Mouse (Mus musculus): ENCODE measurements at regions not wholly inside any gene's neighbourhood (a gene's known extent, or its start where the extent isn't known, plus 50 kb on each side); places are given as distances from the start of the nearest gene placed in this dataset.

- WGBS = 78% methylated on average over 3 of the region's 3 CpGs
- Histone ChIP-seq H3K4me2 (no peak overlapping the region), H3K4me1 (no peaks in the 10 kb centered on the region), H3K27me3 (no peaks in the 10 kb centered on the region), H3K9ac (no peak overlapping the region), H3K9me3 (no peaks in the 10 kb centered on the region), H3K27ac (no peak overlapping the region), H3K36me3 (no peaks in the 10 kb centered on the region), H3K4me3 (no peak overlapping the region)
- no peak for ATAC-seq (ENCODE audit: insufficient number of reproducible peaks, insufficient read depth, low FRiP score, low TSS enrichment, low read depth)
Observed at GRCm38 (mm10) chr9:91959076-91959475, 233.7 kb upstream of the Plscr5 start.

DNA sequence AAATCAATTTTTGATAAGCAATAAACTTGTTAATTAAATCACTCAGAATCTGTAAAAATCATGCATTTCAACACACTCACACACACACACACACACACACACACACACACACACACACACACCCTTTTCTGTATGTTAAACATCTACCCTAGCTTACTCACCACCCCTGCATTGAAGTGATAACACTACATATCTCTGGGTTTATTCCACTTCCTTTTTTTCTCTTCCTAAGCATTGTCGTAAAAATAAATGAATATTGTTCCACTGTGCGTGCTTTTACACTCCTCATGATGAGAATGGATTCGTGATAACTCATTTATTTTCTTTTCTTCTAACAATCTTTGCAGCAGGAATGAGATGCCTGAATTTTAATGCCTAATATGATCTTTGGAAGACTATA is 234.3 kb upstream of the Plscr5 start:
- ATAC-seq (ENCODE audit: insufficient number of reproducible peaks, insufficient read depth, low FRiP score, low TSS enrichment, low read depth) = no peak
- Histone ChIP-seq H3K4me3 (no peak overlapping the region), H3K27ac (no peak overlapping the region), H3K9me3 (no peaks in the 10 kb centered on the region), H3K4me1 (no peaks in the 10 kb centered on the region), H3K36me3 (no peaks in the 10 kb centered on the region), H3K27me3 (no peaks in the 10 kb centered on the region), H3K9ac (no peak overlapping the region), H3K4me2 (no peak overlapping the region)
- 75% methylated on average over 3 of the region's 3 CpGs for WGBS

GRCm38 (mm10) chr9:91957061-91957460 is 235.7 kb upstream of the Plscr5 start:
- 91% methylated on average over 3 of the region's 3 CpGs for WGBS
- Histone ChIP-seq H3K4me1 (no peaks in the 10 kb centered on the region), H3K27ac (no peak overlapping the region), H3K36me3 (no peaks in the 10 kb centered on the region), H3K9ac (no peak overlapping the region), H3K27me3 (no peaks in the 10 kb centered on the region), H3K4me3 (no peak overlapping the region), H3K9me3 (no peaks in the 10 kb centered on the region), H3K4me2 (no peak overlapping the region)
- ATAC-seq (ENCODE audit: insufficient number of reproducible peaks, insufficient read depth, low FRiP score, low TSS enrichment, low read depth) = no peak

DNA sequence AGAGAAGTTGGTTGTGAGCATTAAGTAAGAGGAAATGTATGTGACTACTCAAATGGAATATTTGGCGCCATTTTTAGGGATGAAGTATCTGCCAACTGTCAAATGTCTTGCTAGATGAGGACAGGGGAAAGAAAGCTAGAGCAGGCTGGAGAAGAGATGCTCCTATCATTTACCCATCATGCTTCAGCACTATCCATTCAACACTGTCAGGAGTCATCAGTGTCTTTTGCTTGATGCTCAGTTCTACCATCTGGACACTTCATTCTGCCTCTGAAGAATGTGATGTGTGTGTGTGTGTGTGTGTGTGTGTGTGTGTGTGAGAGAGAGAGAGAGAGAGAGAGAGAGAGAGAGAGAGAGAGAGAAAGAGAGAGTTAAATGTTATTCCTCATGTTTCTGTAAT is 244.0 kb upstream of the Plscr5 start:
- 81% methylated on average over 1 of the region's 1 CpGs for WGBS
- Histone ChIP-seq H3K4me2 (no peak overlapping the region), H3K4me3 (no peak overlapping the region), H3K9ac (no peak overlapping the region), H3K4me1 (no peaks in the 10 kb centered on the region), H3K27ac (no peak overlapping the region), H3K36me3 (no peaks in the 10 kb centered on the region), H3K27me3 (no peaks in the 10 kb centered on the region), H3K9me3 (no peaks in the 10 kb centered on the region)
- ATAC-seq (ENCODE audit: insufficient number of reproducible peaks, insufficient read depth, low FRiP score, low TSS enrichment, low read depth) = no peak

DNA sequence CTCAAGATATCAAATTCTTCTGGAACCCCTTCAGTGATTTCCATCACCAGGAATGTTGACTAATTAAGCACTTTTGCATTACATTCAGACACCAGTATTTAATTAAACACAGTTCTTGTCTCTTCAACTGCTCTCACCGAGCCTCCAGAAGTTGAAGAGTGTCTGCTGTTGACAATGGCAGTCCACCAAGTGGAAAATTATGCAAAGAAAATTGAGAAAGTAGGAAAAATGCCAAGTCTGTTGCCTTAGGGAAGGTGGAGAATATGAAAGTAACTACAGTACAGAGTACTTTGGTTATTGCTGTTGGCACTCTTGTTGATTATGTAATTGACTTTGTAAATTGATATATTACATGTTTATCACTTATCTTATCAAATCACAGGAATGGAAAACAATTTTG is 250.7 kb upstream of the Plscr5 start:
- H3K9ac ChIP-seq = no peak overlapping the region
- H3K4me2 ChIP-seq = no peak overlapping the region
- no peak overlapping the region for H3K27ac ChIP-seq
- WGBS = 44% methylated on average over 1 of the region's 1 CpGs
- H3K9me3 ChIP-seq = no peaks in the 10 kb centered on the region
- no peak for ATAC-seq (ENCODE audit: insufficient number of reproducible peaks, insufficient read depth, low FRiP score, low TSS enrichment, low read depth)
- no peaks in the 10 kb centered on the region for H3K27me3 ChIP-seq
- H3K4me1 ChIP-seq = no peaks in the 10 kb centered on the region
- H3K4me3 ChIP-seq = no peak overlapping the region
- H3K36me3 ChIP-seq = no peaks in the 10 kb centered on the region

GRCm38 (mm10) chr9:91938729-91939128 is 254.0 kb upstream of the Plscr5 start:
- no peak for ATAC-seq (ENCODE audit: insufficient number of reproducible peaks, insufficient read depth, low FRiP score, low TSS enrichment, low read depth)
- no peak overlapping the region for H3K4me2 ChIP-seq
- H3K9ac ChIP-seq = no peak overlapping the region
- H3K4me1 ChIP-seq = no peaks in the 10 kb centered on the region
- H3K4me3 ChIP-seq = no peak overlapping the region
- no peaks in the 10 kb centered on the region for H3K36me3 ChIP-seq
- H3K27me3 ChIP-seq = no peaks in the 10 kb centered on the region
- no peaks in the 10 kb centered on the region for H3K9me3 ChIP-seq
- WGBS = 43% methylated on average over 4 of the region's 4 CpGs
- H3K27ac ChIP-seq = no peak overlapping the region

DNA sequence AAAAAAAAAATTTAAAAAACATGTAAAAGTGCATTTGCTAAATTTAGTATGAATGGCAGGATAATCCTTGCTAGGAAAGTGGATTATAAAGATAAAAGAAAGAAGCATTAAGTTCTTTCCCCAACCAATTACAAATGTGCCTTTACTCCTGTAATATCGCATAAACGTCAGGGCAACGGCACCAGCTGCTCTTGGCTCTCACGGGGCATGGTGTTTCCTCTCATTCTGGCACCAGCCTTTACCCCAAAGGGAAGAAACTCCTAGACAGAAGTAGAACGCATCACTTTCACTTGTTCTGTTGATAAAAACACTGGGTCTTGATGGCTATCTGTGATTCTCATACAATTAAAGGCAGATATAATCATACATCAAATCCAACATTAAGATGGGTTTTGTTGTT is 288.7 kb upstream of the Plscr5 start:
- no peaks in the 10 kb centered on the region for H3K4me1 ChIP-seq
- no peaks in the 10 kb centered on the region for H3K27me3 ChIP-seq
- no peak overlapping the region for H3K4me2 ChIP-seq
- no peak overlapping the region for H3K9ac ChIP-seq
- H3K36me3 ChIP-seq = no peaks in the 10 kb centered on the region
- 76% methylated on average over 5 of the region's 5 CpGs for WGBS
- no peaks in the 10 kb centered on the region for H3K9me3 ChIP-seq
- H3K27ac ChIP-seq = no peak overlapping the region
- ATAC-seq (ENCODE audit: insufficient number of reproducible peaks, insufficient read depth, low FRiP score, low TSS enrichment, low read depth) = no peak
- H3K4me3 ChIP-seq = no peak overlapping the region

GRCm38 (mm10) chr9:91900956-91901355 is 291.8 kb upstream of the Plscr5 start:
- no peak overlapping the region for H3K4me2 ChIP-seq
- H3K36me3 ChIP-seq = no peaks in the 10 kb centered on the region
- H3K9me3 ChIP-seq = no peaks in the 10 kb centered on the region
- H3K27me3 ChIP-seq = no peaks in the 10 kb centered on the region
- H3K4me1 ChIP-seq = no peaks in the 10 kb centered on the region
- H3K4me3 ChIP-seq = no peak overlapping the region
- no peak overlapping the region for H3K27ac ChIP-seq
- no peak overlapping the region for H3K9ac ChIP-seq
- no peak for ATAC-seq (ENCODE audit: insufficient number of reproducible peaks, insufficient read depth, low FRiP score, low TSS enrichment, low read depth)

- no peaks in the 10 kb centered on the region for H3K27me3 ChIP-seq
- no peak overlapping the region for H3K4me2 ChIP-seq
- WGBS = 70% methylated on average over 1 of the region's 1 CpGs
- H3K4me3 ChIP-seq = no peak overlapping the region
- no peaks in the 10 kb centered on the region for H3K4me1 ChIP-seq
- H3K9ac ChIP-seq = no peak overlapping the region
- no peaks in the 10 kb centered on the region for H3K9me3 ChIP-seq
- H3K27ac ChIP-seq = no peak overlapping the region
- no peaks in the 10 kb centered on the region for H3K36me3 ChIP-seq
- ATAC-seq (ENCODE audit: insufficient number of reproducible peaks, insufficient read depth, low FRiP score, low TSS enrichment, low read depth) = no peak
Observed at GRCm38 (mm10) chr9:91876823-91877222, 315.9 kb upstream of the Plscr5 start.

- ATAC-seq (ENCODE audit: insufficient number of reproducible peaks, insufficient read depth, low FRiP score, low TSS enrichment, low read depth) = no peak
- H3K36me3 ChIP-seq = no peaks in the 10 kb centered on the region
- no peak overlapping the region for H3K4me2 ChIP-seq
- no peaks in the 10 kb centered on the region for H3K4me1 ChIP-seq
- H3K27ac ChIP-seq = no peak overlapping the region
- H3K27me3 ChIP-seq = no peaks in the 10 kb centered on the region
- no peak overlapping the region for H3K9ac ChIP-seq
- whole genome bisulfite sequencing = 62% methylated on average over 3 of the region's 3 CpGs
- H3K4me3 ChIP-seq = no peak overlapping the region
- no peaks in the 10 kb centered on the region for H3K9me3 ChIP-seq
Observed at GRCm38 (mm10) chr9:91831556-91831955, 361.2 kb upstream of the Plscr5 start.

- Histone ChIP-seq H3K27me3 (no peaks in the 10 kb centered on the region), H3K4me2 (no peak overlapping the region), H3K4me1 (no peaks in the 10 kb centered on the region), H3K9ac (no peak overlapping the region), H3K27ac (no peak overlapping the region), H3K36me3 (no peaks in the 10 kb centered on the region), H3K9me3 (no peaks in the 10 kb centered on the region), H3K4me3 (no peak overlapping the region)
- ATAC-seq (ENCODE audit: insufficient number of reproducible peaks, insufficient read depth, low FRiP score, low TSS enrichment, low read depth) = no peak
- WGBS = 60% methylated on average over 1 of the region's 1 CpGs
Observed at GRCm38 (mm10) chr9:91823733-91824487, 368.8 kb upstream of the Plscr5 start.

DNA sequence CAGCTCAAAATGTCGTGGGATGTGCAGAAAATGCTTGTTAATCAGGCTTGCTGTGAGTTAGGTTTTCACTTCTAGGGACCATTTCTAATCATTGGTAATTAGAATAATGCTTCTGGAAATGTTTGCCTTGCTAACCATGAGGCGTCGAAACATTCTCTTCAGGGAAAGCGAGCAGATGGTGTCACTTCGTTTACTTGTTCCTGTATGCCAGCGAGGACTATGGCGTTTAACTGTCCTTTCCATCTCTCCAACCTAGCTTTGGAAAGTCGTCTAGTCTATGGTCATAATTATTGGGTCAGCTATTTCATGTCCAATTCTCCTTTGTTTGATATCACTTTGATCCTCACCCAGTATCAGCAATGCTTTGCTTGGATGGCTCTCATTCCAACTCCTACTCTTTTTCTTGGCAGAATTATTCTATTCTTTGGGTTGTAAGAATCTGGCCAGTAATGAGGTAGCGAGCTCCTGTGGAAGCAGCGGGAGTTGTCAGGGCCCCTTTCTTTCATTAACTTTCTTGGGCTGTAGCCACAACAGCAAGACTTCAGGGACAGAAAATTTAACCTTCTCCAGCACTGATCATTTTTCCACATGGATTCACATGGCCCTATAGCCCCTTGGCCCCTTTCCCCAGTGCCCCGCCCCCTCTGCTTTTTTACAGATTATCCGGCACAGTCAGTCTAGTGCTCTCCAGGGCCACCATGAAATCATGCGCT is 374.0 kb upstream of the Plscr5 start:
- H3K4me2 ChIP-seq = no peak overlapping the region
- H3K4me1 ChIP-seq = no peaks in the 10 kb centered on the region
- ATAC-seq (ENCODE audit: insufficient number of reproducible peaks, insufficient read depth, low FRiP score, low TSS enrichment, low read depth) = no peak
- H3K27me3 ChIP-seq = no peaks in the 10 kb centered on the region
- H3K9me3 ChIP-seq = no peaks in the 10 kb centered on the region
- H3K27ac ChIP-seq = no peak overlapping the region
- no peak overlapping the region for H3K9ac ChIP-seq
- H3K36me3 ChIP-seq = no peaks in the 10 kb centered on the region
- H3K4me3 ChIP-seq = no peak overlapping the region
- whole genome bisulfite sequencing = 73% methylated on average over 13 of the region's 13 CpGs
